Mouse (Mus musculus) Patski (cell line): ENCODE results near the gene Agap2. TPM values are rescaled to one million over a fixed set of nuclear protein-coding genes. Genes with fewer than 3 reads are reported as not detected.
A peak's percentile ranks its signal among the peaks of the same experiment; 100 is the strongest.

Experiments used
- ATAC-seq: fragments of 100-300 bp; one replicate; pipeline ENCODE4 v1.8.0; 2021
- CTCF ChIA-PET: fragments of 350-600 bp; sonication (Branson Sonifier 250); formaldehyde crosslinking; loops from one replicate; lab custom pipeline; 2022; ENCODE audit warnings: inconsistent platforms; lab: Charles Lee
- POLR2A ChIA-PET: fragments of 350-600 bp; sonication (Branson Sonifier 250); formaldehyde crosslinking; loops from one replicate; lab custom pipeline; 2022; ENCODE audit warnings: antibody characterized with exemption, inconsistent platforms; lab: Charles Lee
- DNase-seq: peaks from one replicate; pipeline ENCODE4 v3.0.0-alpha.2; 2011; ENCODE audit warnings: low read depth, low spot score
- H3K27me3 ChIP-seq: fragments of 371-371 bp; one replicate; pipeline ENCODE4 v1.5.1; 2021
- CTCF ChIP-seq: fragments of 100-300 bp; IDR thresholded peaks from one replicate; pipeline ENCODE4 v1.5.1; 2021
- in situ Hi-C: fragments of 300-500 bp; cut with MboI; formaldehyde crosslinking; loops from 3 replicates; pipeline ENCODE4 v1.11.1; 2018; ENCODE audit warnings: low pct_unique_long_range_greater_than_20kb, mixed read lengths
- polyA plus RNA-seq: library from polyadenylated mRNA; unstranded; gene quantifications from one replicate; pipeline ENCODE4 v1.2.3, GENCODE M21; 2021

The Agap2 gene
- polyA plus RNA-seq: 1.4 TPM

DNA sequence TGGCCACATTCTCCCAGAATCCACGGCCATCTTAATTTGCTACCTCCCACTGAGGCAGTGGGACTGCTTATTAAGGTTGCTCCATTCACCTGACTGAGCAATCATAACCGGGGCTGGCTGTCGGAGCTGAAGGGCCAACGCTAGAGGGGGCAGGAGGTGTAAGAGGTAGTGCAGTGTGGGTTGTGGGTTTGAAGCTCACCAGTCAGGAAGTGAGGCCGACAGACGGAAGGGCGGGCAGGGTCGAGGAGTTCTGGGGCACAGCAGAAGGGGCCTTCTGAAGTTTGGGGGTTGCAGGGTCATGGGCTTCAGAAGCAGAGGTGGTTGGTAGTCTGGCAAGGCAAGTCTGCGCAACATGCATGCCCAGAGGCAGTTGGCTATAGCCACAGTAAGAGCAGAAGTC, at the start of gene Agap2:
TSS of gene Agap2 (plus strand) at position 205 of the 400 bp plus-strand sequence.
- TF ChIP-seq CTCF: no peak
- POLR2A ChIA-PET: interaction anchor here (1.5 kb wide), 1 partner anchor 12 kb away, joined by 3 read pairs; the partner anchor contains the start of gene Cdk4
- H3K27me3 ChIP-seq: peaks cover 6% of the 10 kb centered on the region
- ATAC-seq: no peak
- in situ Hi-C loops: no loop called here
- DNase-seq: no peak
- CTCF ChIA-PET: no interaction called here

DNA sequence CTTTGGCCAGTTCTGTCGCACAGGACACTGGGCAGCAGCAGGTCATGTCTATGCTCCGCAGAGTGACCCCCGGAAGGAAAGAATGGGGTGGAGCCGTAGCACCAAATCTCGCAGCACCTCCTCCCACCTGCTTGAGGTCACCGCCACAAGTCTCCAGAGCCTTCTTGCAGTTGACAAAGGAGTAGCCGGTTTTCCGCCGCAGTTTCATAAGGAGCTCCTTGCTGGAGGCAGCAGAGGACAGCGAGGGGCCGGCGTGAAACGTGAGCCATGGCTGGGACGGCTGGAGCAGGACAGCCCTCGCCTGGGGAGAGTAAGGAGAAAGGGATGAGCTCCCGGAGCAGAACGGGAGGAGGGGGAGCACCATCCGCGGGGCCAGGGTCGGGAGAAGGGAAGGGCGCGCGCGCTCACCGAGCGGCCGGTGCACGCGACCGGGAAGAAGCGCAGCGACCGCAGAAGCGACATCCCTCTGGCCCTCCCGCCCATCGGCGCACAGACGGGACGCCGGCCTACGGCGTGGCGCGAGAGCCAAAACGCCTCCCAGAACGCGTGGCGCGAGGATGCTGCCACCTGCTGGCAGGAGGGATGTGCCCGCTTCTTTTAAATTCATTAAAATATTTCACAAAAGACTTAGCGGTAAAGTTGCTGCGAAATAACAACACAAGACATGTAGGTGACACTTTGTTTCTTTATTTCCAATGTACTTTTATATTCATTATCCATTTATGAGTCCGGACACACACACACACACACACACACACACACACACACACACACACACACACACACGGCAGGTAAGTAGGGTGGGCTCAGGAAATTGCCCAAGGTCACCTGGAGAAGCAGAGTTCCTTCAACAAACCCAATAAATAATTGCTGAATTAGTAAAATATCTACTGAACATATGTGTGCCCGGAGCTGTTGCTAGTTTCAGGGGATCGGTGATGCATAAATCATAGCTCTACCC, 44.5 kb upstream of the Agap2 start, which contains the start of gene Tsfm:
TSS of gene Tsfm (minus strand) at position 505 of the 961 bp plus-strand sequence.
- DNase-seq: peak; percentile 43
- in situ Hi-C loops: loop anchor here (10.0 kb wide), 1 partner anchor 116 kb away; no protein-coding TSS in a partner anchor
- ATAC-seq: peak; percentile 75
- no peaks in the 10 kb centered on the region for H3K27me3 ChIP-seq
- ChIA-PET POLR2A (interaction anchor here (1.0 to 3.9 kb wide), 4 partner anchors 11 to 115 kb away, joined by 3 to 19 read pairs (median 3); partner anchors contain the start of genes Eef1akmt3 and Mettl1), CTCF (interaction anchor here (0.7 to 2.9 kb wide), 17 partner anchors 9 to 128 kb away, joined by 3 to 14 read pairs (median 4); partner anchors contain the start of genes Eef1akmt3 and Mettl1)
- TF ChIP-seq CTCF: peak; percentile 99

- ChIA-PET CTCF (no interaction called here), POLR2A (no interaction called here)
- DNase-seq: no peak
- no peak for TF ChIP-seq CTCF
- H3K27me3 ChIP-seq: no peaks in the 10 kb centered on the region
- in situ Hi-C loops: loop anchor here (10.0 kb wide), 1 partner anchor 119 kb away; no protein-coding TSS in a partner anchor
- no peak for ATAC-seq
Observed at GRCm38 (mm10) chr10:127033301-127033741, 41.8 kb upstream of the Agap2 start.

DNA sequence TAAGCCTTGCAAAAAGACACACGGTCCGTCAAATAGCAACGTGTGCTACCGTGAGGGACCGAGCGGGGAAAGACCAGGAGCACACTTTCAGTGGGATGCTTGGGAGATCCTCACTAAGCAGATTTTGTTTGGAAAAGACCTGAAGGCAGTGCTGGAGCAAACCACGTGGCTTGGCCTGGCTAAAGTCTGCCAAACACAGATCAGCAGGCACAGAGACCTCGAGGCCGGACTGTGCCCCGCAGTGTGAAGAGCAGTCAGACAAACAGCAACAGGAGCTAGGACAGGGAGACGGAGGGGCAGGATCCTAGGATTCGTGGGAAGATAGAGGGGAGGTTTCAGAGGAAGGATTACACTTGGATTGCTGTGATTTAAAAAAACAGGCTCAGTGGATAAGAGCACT, 38.8 kb upstream of the Agap2 start:
- H3K27me3 ChIP-seq: no peaks in the 10 kb centered on the region
- no peak for TF ChIP-seq CTCF
- ATAC-seq (no peak), DNase-seq (no peak)
- CTCF ChIA-PET: interaction anchor here (0.6 kb wide), 1 partner anchor 118 kb away, joined by 3 read pairs; no protein-coding TSS in a partner anchor
- in situ Hi-C loops: loop anchor here (10.0 kb wide), 1 partner anchor 121 kb away; no protein-coding TSS in a partner anchor
- POLR2A ChIA-PET: no interaction called here

DNA sequence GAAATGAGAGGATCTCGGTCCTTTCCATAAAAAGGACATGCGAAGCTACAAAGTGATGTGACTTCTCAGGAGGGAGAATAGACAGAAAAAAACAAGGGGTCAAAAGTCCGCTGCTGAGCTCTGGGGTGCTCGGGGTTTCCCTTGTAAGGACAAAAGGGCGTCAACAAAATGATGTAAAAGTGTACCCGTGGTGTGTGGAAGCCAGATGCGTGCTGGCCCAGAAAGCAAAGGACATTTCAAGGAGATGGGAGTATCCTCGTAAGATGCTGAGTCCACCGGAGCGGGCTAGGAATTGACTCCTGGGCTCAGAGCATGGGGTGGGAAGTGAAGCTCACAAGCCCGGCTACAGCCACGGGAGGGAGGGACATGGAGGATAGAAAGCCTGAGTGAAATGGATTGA, 37.4 kb upstream of the Agap2 start:
- in situ Hi-C loops: loop anchor here (10.0 kb wide), 1 partner anchor 123 kb away; no protein-coding TSS in a partner anchor

GRCm38 (mm10) chr10:127040569-127041214, 34.4 kb upstream of the Agap2 start:
- H3K27me3 ChIP-seq: no peaks in the 10 kb centered on the region
- TF ChIP-seq CTCF: no peak
- DNase-seq (no peak), ATAC-seq (no peak)
- in situ Hi-C loops: no loop called here
- ChIA-PET POLR2A (interaction anchor here (0.9 to 2.8 kb wide), 5 partner anchors 11 to 121 kb away, joined by 3 to 19 read pairs (median 4); partner anchors contain the start of genes Tsfm and Tspan31), CTCF (interaction anchor here (1.1 to 2.6 kb wide), 4 partner anchors 9 to 122 kb away, joined by 3 to 13 read pairs (median 6); no protein-coding TSS in a partner anchor)

More for the DNA sequence above, 37.4 kb upstream of the Agap2 start:
- no peak for TF ChIP-seq CTCF
- no peak for ATAC-seq
- ChIA-PET CTCF (no interaction called here), POLR2A (no interaction called here)
- no peak for DNase-seq
- H3K27me3 ChIP-seq: no peaks in the 10 kb centered on the region

DNA sequence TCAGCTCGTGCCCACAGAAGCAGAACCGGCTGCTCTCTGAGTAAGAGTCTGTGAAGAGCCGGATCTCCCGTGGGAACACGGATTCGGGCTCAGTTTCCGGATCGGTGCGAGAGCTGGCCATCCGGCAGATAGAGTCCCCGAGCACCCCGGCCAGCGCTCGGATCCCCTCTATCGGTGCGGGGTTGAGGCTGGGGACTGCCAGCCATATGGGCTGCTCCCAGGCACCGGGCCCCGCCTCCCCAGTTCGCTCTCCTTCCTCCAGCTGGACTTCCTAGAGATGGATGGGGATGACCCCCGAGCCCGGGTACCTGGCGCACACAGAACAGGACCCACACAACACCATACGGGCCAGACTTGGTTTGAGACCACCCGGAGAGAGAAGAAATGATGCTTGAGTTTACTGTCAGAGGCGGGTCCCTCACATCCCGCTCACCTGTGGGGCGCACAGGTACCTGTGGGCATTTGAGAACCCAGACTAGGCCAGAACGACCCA, 33.8 kb upstream of the Agap2 start, which contains the start of the genes Mettl1 and Eef1akmt3:
TSS of gene Mettl1 (plus strand) at position 141 of the 493 bp plus-strand sequence.
TSS of gene Eef1akmt3 (minus strand) at position 240 of the 493 bp plus-strand sequence.
- CTCF ChIA-PET: interaction anchor here (1.5 to 2.6 kb wide), 3 partner anchors 10 to 123 kb away, joined by 3 to 13 read pairs (median 8); no protein-coding TSS in a partner anchor
- H3K27me3 ChIP-seq: no peaks in the 10 kb centered on the region
- POLR2A ChIA-PET: interaction anchor here (0.9 to 2.8 kb wide), 6 partner anchors 11 to 121 kb away, joined by 3 to 19 read pairs (median 4); partner anchors contain the start of genes Tsfm and Tspan31
- in situ Hi-C loops: no loop called here
- DNase-seq: no peak
- TF ChIP-seq CTCF: no peak
- ATAC-seq: peak; percentile 63

- in situ Hi-C loops: no loop called here
- POLR2A ChIA-PET: interaction anchor here (0.9 to 2.8 kb wide), 6 partner anchors 12 to 122 kb away, joined by 3 to 19 read pairs (median 4); partner anchors contain the start of genes Tsfm and Tspan31
- H3K27me3 ChIP-seq: no peaks in the 10 kb centered on the region
- CTCF ChIA-PET: interaction anchor here (1.6 to 2.6 kb wide), 2 partner anchors 10 to 16 kb away, joined by 8 to 13 read pairs; no protein-coding TSS in a partner anchor
- no peak for TF ChIP-seq CTCF
- DNase-seq: no peak
- peak; percentile 66 for ATAC-seq
Observed at GRCm38 (mm10) chr10:127041774-127042338, 33.2 kb upstream of the Agap2 start.
